Mouse (Mus musculus) stomach, postnatal 0 days (tissue): ENCODE measurements around the gene Pwwp2b. TPM values are rescaled to one million over a fixed set of nuclear protein-coding genes. Genes with fewer than 3 reads are reported as not detected.

Experiments
- ATAC-seq: fragments of 200-750 bp; cut with Nextera tagmentation; 2 replicates; pipeline ENCODE4 v1.8.0; 2017; ENCODE audit not compliant: low FRiP score, low TSS enrichment
- DNase-seq: peaks from one replicate; pipeline ENCODE4 v3.0.0-alpha.2; 2016; ENCODE audit warnings: low spot score
- H3K27ac ChIP-seq: fragments of 300-500 bp; sonication (generic); replicated peaks from 2 replicates; pipeline ENCODE4 v1.5.1; 2014; ENCODE audit warnings: mild to moderate bottlenecking, control low read depth
- H3K27me3 ChIP-seq: fragments of 300-500 bp; sonication (generic); 2 replicates; pipeline ENCODE4 v1.6.1; 2014; ENCODE audit warnings: low read length; ENCODE audit not compliant: control insufficient read depth, insufficient read depth
- H3K36me3 ChIP-seq: fragments of 300-500 bp; sonication (generic); 2 replicates; pipeline ENCODE4 v1.6.1; 2014; ENCODE audit warnings: low read length, mixed read lengths; ENCODE audit not compliant: control insufficient read depth, insufficient read depth
- H3K4me1 ChIP-seq: fragments of 300-500 bp; sonication (generic); replicated peaks from 2 replicates; pipeline ENCODE4 v1.6.1; 2014; ENCODE audit warnings: antibody characterized with exemption; ENCODE audit not compliant: control insufficient read depth, insufficient read depth
- H3K4me2 ChIP-seq: fragments of 300-500 bp; sonication (generic); replicated peaks from 2 replicates; pipeline ENCODE4 v1.6.1; 2014; ENCODE audit warnings: low read depth, mild to moderate bottlenecking, control low read depth, moderate library complexity
- H3K4me3 ChIP-seq: fragments of 300-500 bp; sonication (generic); 2 replicates; pipeline ENCODE4 v1.5.1; 2014; ENCODE audit warnings: low read depth, low read length, control low read depth
- H3K9ac ChIP-seq: fragments of 300-500 bp; sonication (generic); 2 replicates; pipeline ENCODE4 v1.6.1; 2014; ENCODE audit warnings: mild to moderate bottlenecking, low read length, control low read depth, mixed read lengths
- H3K9me3 ChIP-seq: fragments of 300-500 bp; sonication (generic); 2 replicates; pipeline ENCODE4 v1.6.1; 2016; ENCODE audit warnings: low read length; ENCODE audit not compliant: control insufficient read depth
- CTCF ChIP-seq: IDR thresholded peaks from 2 replicates; pipeline ENCODE4 v1.5.1; 2016; ENCODE audit warnings: antibody characterized with exemption, low read depth, mild to moderate bottlenecking, moderate library complexity
- EP300 ChIP-seq: optimal IDR thresholded peaks from 2 replicates; pipeline ENCODE3; 2016; ENCODE audit warnings: antibody characterized with exemption
- whole genome bisulfite sequencing: fragments of 180-500 bp; shearing (Covaris S2); extraction: QIAGEN DNeasy Blood & Tissue Kit; methylation state at CpG from one replicate; pipeline ENCODE4 v1.1.7; 2014; 5-methylcytosine and 5-hydroxymethylcytosine counted together
- polyA plus RNA-seq: library from polyadenylated mRNA; unstranded; fragments of >200 nt; fragmentation: Nextera tagmentation; extraction: Ambion mirVana; gene quantifications from 2 replicates; pipeline ENCODE4 v1.2.1, GENCODE M21; 2015

Pwwp2b gene
- polyA plus RNA-seq, 1 experiment from 2014 or later, result 16.0 TPM

DNA sequence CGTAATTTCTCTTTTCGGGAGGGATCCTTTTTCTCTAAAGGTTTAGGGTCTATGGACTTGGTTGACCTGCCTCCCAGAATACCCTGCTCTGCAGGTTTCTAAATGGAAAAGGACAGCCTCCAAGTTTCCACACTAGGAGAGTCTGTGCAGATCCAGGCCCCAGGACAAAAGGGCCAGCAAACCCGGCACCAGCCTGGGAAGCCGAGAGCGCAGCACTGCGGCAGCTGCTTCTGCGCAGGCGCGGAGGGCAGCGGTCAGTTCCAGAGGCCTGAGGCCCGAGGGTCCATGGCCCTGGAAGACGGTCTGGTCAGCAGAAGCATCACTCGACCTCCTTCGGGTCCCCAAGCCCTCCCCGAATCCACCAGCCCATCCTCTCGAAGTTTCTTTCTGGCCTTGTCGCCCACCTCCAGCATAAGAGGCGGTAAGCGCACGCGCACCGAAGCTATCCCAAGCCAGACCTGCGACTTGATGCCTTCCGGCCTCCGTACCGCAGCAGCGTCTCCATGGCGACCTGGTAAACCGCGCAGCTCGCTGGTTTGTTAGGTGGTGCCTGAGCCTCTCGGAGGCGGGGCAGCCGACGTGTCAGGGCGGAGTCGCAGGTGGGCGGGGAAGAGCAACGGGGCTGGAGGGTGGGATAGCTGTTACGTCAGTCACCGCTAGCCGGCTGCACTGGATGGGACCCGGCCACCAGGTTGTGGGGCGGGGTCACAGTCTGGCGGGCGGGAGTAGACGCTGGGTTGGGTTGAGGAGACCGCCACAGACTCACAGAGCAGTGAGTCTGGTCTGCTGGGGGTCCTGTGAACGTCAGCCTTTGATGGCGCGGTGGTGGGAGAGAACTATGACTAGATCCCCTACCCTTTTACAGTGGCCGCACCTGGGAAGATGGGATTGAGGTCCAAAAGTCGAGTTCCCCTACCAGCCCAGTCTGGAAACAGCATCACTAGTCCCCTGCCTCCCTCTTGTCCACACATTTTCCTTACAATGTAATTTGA lies 35.2 kb upstream of the Pwwp2b start, which contains the start of the genes Lrrc27 and Stk32c:
Lrrc27 (plus strand) TSS at position 235 of the 992 bp plus-strand sequence.
Stk32c (minus strand) TSS at position 554 of the 992 bp plus-strand sequence.
- Histone ChIP-seq H3K4me3 (peak within 1 kb of the TSS; percentile 59), H3K36me3 (no peaks in the 10 kb centered on the region), H3K4me2 (peak within 1 kb of the TSS; percentile 64), H3K9ac (peak within 1 kb of the TSS; percentile 74), H3K4me1 (0 out of 2 replicates have a peak, but pooled peaks cover 3% of the 10 kb centered on the region), H3K27me3 (no peaks in the 10 kb centered on the region), H3K9me3 (no peaks in the 10 kb centered on the region), H3K27ac (peak within 1 kb of the TSS; percentile 86)
- 2% methylated on average over 53 of the region's 53 CpGs for WGBS
- ATAC-seq (peak; percentile 98), DNase-seq (peak; percentile 97)
- TF ChIP-seq CTCF (peak; percentile 33; the same call in 1 of the 2 replicates), EP300 (no peak)

DNA sequence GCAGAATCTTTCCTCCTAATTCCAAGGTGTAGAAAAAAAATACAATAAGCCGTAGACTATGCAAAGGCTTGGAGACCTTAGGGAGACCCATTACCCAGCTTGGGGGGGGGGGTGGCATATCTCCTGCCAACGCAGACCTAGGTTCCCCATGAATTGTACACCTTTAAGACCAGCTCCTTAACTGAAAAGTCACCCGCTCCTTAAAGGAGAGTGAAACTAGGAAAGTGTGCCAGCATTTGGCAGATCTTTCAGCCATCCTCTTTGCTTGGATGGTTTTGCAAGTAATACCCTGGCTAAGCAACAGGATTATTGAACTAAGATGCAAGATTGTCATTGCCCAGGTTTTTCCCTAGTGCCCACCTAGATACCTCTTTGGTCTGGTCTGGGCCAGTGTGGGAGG lies 34.5 kb upstream of the Pwwp2b start:
- peak overlapping the region; percentile 64 for H3K4me2 ChIP-seq

DNA sequence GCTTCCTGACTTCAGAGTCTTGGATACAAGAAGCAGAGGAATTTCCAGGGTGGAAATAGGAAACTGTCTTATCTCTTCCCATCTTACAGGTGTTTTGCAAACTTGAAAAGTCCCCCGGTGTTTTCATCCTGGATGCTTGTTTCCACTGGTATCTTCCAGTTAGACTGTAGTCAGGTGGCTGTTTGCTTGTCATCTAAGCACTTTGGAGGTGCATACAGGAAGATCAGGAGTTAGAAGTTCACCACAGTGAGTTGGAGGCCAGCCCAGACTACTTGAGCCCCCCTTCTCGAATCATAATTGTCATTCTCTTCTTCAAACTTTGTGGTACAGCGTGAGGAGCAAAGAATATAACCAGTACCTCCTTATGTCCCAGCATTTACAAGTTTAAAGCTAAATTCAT lies 34.1 kb upstream of the Pwwp2b start:
- WGBS, result 72% methylated on average over 3 of the region's 3 CpGs
- ATAC-seq (no peak), DNase-seq (no peak)
- TF ChIP-seq EP300 (no peak), CTCF (no peak)
- Histone ChIP-seq H3K36me3 (no peaks in the 10 kb centered on the region), H3K4me2 (no peak overlapping the region), H3K9me3 (no peaks in the 10 kb centered on the region), H3K4me3 (no peak overlapping the region), H3K27me3 (no peaks in the 10 kb centered on the region), H3K4me1 (0 out of 2 replicates have a peak, but pooled peaks cover 3% of the 10 kb centered on the region), H3K27ac (no peak overlapping the region), H3K9ac (no peak overlapping the region)

More for the DNA sequence above, 34.5 kb upstream of the Pwwp2b start:
- TF ChIP-seq EP300 (no peak), CTCF (no peak)
- DNase-seq, result no peak
- H3K4me3 ChIP-seq, result peak overlapping the region; percentile 59; the same call in 1 of the 2 replicates
- H3K27me3 ChIP-seq, result no peaks in the 10 kb centered on the region
- H3K27ac ChIP-seq, result 0 out of 2 replicates have a peak overlapping the region, but pooled peaks have one; percentile 30
- H3K9me3 ChIP-seq, result no peaks in the 10 kb centered on the region
- no peaks in the 10 kb centered on the region for H3K36me3 ChIP-seq
- H3K9ac ChIP-seq, result peak overlapping the region; percentile 48; the same call in 1 of the 2 replicates
- ATAC-seq, result no peak
- WGBS, result 67% methylated on average over 3 of the region's 3 CpGs
- H3K4me1 ChIP-seq, result 0 out of 2 replicates have a peak, but pooled peaks cover 3% of the 10 kb centered on the region

DNA sequence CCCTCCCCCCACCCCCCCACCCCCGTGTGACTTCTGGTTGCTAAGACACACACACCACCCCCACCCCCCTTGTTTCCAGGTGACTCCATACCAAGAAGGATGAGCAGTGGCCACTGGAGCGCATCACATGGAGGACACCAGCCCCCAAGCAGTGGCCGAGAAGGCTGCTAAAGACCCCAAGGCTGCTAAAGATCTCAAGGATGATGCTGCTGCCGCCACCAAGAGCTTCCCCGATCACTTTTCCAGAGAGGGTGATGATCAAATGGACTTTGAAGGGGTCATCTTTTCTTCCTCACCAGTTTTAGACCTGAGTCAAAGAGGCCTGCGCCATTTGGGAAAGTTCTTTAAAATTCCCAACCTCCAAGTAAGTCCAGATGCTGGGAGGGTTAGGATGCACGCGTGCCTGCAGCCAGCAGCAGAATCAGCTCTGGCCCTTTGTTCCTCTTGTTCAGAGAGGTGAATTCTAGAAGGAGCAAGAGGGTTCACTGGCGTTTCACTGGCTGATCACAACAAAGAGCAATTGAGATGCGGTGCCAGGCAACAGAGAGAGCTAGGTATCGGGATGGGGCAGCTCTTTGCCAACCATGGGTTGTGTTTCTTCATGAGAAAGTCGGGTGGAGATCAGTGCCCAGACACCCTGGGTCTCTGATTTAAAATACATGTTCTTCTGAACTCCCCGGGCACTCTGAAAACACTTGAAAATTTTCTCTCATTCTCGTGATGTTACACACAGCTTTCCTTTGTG lies 33.5 kb upstream of the Pwwp2b start:
- WGBS, result 80% methylated on average over 14 of the region's 14 CpGs
- Histone ChIP-seq H3K27me3 (no peaks in the 10 kb centered on the region), H3K4me3 (no peak overlapping the region), H3K9ac (no peak overlapping the region), H3K4me2 (no peak overlapping the region), H3K36me3 (no peaks in the 10 kb centered on the region), H3K9me3 (no peaks in the 10 kb centered on the region), H3K4me1 (0 out of 2 replicates have a peak, but pooled peaks cover 3% of the 10 kb centered on the region), H3K27ac (no peak overlapping the region)
- DNase-seq (no peak), ATAC-seq (no peak)
- TF ChIP-seq EP300, result no peak
- no peak for TF ChIP-seq CTCF

DNA sequence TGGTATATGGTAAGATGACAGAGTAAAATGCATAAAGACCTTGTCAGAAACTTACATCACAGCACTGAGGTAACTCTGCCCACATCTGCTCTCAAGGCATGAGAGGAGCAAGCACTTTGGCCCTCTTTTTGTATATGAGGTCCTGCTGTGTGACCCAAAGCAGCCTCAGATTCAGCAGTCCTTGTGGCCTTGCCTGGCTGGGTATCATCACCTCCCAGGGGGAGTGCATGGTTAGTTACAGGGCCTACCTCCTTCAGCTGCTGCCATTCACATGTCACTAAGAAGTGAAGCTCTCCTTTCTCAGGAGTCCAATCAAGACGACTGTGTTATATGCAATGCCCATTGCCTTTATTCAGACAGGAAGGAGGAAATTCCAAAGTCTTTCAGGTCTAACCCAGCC lies 32.8 kb upstream of the Pwwp2b start:
- Histone ChIP-seq H3K4me3 (no peak overlapping the region), H3K4me2 (no peak overlapping the region), H3K9me3 (no peaks in the 10 kb centered on the region), H3K27ac (no peak overlapping the region), H3K27me3 (no peaks in the 10 kb centered on the region), H3K36me3 (no peaks in the 10 kb centered on the region), H3K9ac (no peak overlapping the region), H3K4me1 (0 out of 2 replicates have a peak, but pooled peaks cover 3% of the 10 kb centered on the region)
- ATAC-seq (no peak), DNase-seq (no peak)
- WGBS, result 81% methylated on average over 1 of the region's 1 CpGs
- TF ChIP-seq CTCF, result no peak
- no peak for TF ChIP-seq EP300
